Comparison of ENCODE assay signal across 9 mouse cellular contexts in genomic region chr7:109702721-109703120, GRCm38 (mm10). TPM values are rescaled to one million over a fixed set of nuclear protein-coding genes. Genes with fewer than 3 reads are reported as not detected.
A peak's percentile ranks its signal among the peaks of the same experiment; 100 is the strongest.
DNase-seq lines count a peak whose midpoint lies in the region; ATAC-seq and TF ChIP-seq lines count a peak whose summit lies in the region.
"Had no signal": no experiment of that assay in that cellular context is flagged by ENCODE, and none has a peak within 500 bp of the region (broad histone marks: within the 10 kb centered on the region; RNA-seq: fewer than 3 reads in every experiment).

No protein-coding gene starts in this region.

- peaks cover 10% of the 10 kb centered on the region; the same call in 1 of the 2 replicates for H3K4me1 ChIP-seq in kidney, embryonic 16.5 days (ENCODE audit: insufficient read depth, low read length)
- H3K4me1 ChIP-seq in embryonic facial prominence, embryonic 10.5 days = peaks cover 13% of the 10 kb centered on the region
- no peaks in the 10 kb centered on the region for H3K4me1 ChIP-seq in forebrain, postnatal 0 days (ENCODE audit: insufficient read depth)
- no peaks in the 10 kb centered on the region for H3K4me1 ChIP-seq in midbrain, embryonic 14.5 days (ENCODE audit: control insufficient read depth, insufficient read depth, low read length)

- H3K9me3 ChIP-seq in kidney, embryonic 16.5 days (ENCODE audit: low read length) = no peaks in the 10 kb centered on the region
- no peaks in the 10 kb centered on the region for H3K9me3 ChIP-seq in embryonic facial prominence, embryonic 10.5 days
- no peaks in the 10 kb centered on the region for H3K9me3 ChIP-seq in forebrain, postnatal 0 days (ENCODE audit: low read length)
- H3K9me3 ChIP-seq in midbrain, embryonic 14.5 days (ENCODE audit: control insufficient read depth, low read length) = no peaks in the 10 kb centered on the region

- H3K4me3 ChIP-seq in kidney, embryonic 16.5 days (ENCODE audit: low read length) = peak overlapping the region; percentile 69
- peak overlapping the region; percentile 69 for H3K4me3 ChIP-seq in embryonic facial prominence, embryonic 10.5 days
- peak overlapping the region; percentile 73; the same call in 1 of the 2 replicates for H3K4me3 ChIP-seq in forebrain, postnatal 0 days (ENCODE audit: low read depth, low read length)
- H3K4me3 ChIP-seq in midbrain, embryonic 14.5 days (replicated peaks; ENCODE audit: low read depth, low read length) = peak overlapping the region; percentile 63

- no peak for DNase-seq in kidney, adult 18-20 months
- DNase-seq in embryonic facial prominence, embryonic 10.5 days (ENCODE audit: low spot score) = no peak
- DNase-seq in forebrain, postnatal 0 days = no peak
- DNase-seq in midbrain, embryonic 14.5 days = no peak
- no peak for DNase-seq in MN1 (ENCODE audit: low spot score)
- no peak for DNase-seq in spleen, postnatal 10 days (ENCODE audit: low spot score in 2 of 2)
- no peak for DNase-seq in embryo, embryonic 10.5 days (ENCODE audit: low spot score)

- H3K27me3 ChIP-seq in kidney, embryonic 16.5 days (ENCODE audit: insufficient read depth, low read length) = no peaks in the 10 kb centered on the region
- peaks cover 11% of the 10 kb centered on the region for H3K27me3 ChIP-seq in embryonic facial prominence, embryonic 10.5 days (replicated peaks; ENCODE audit: low read depth, poor library complexity, severe bottlenecking)
- no peaks in the 10 kb centered on the region for H3K27me3 ChIP-seq in forebrain, postnatal 0 days (ENCODE audit: insufficient read depth, low read length)
- H3K27me3 ChIP-seq in midbrain, embryonic 14.5 days (ENCODE audit: control insufficient read depth, insufficient read depth, low read length) = no peaks in the 10 kb centered on the region

- no peaks in the 10 kb centered on the region for H3K36me3 ChIP-seq in kidney, embryonic 16.5 days (ENCODE audit: insufficient read depth, low read length)
- peaks cover 5% of the 10 kb centered on the region for H3K36me3 ChIP-seq in embryonic facial prominence, embryonic 10.5 days (replicated peaks)
- no peaks in the 10 kb centered on the region for H3K36me3 ChIP-seq in forebrain, postnatal 0 days (ENCODE audit: insufficient read depth)
- H3K36me3 ChIP-seq in midbrain, embryonic 14.5 days (ENCODE audit: control insufficient read depth, insufficient read depth, low read length) = no peaks in the 10 kb centered on the region

- no peak overlapping the region for H3K27ac ChIP-seq in kidney, embryonic 16.5 days (ENCODE audit: low read length)
- H3K27ac ChIP-seq in embryonic facial prominence, embryonic 10.5 days (replicated peaks) = no peak overlapping the region
- no peak overlapping the region for H3K27ac ChIP-seq in forebrain, postnatal 0 days (ENCODE audit: low read depth, low read length)
- no peak overlapping the region for H3K27ac ChIP-seq in midbrain, embryonic 14.5 days (replicated peaks; ENCODE audit: low read depth, low read length)
- H3K27ac ChIP-seq: macrophage had no signal

- peak overlapping the region; percentile 74; the same call in 1 of the 2 replicates for H3K9ac ChIP-seq in kidney, embryonic 16.5 days (replicated peaks; ENCODE audit: low read length)
- no peak overlapping the region for H3K9ac ChIP-seq in forebrain, postnatal 0 days
- no peak overlapping the region for H3K9ac ChIP-seq in midbrain, embryonic 14.5 days (replicated peaks; ENCODE audit: low read length)

- 45% methylated on average over 4 of the region's 4 CpGs for WGBS in kidney, embryonic 16.5 days
- WGBS in embryonic facial prominence, embryonic 10.5 days = 42% methylated on average over 4 of the region's 4 CpGs
- WGBS in forebrain, postnatal 0 days = 35% methylated on average over 4 of the region's 4 CpGs
- 33% methylated on average over 4 of the region's 4 CpGs for WGBS in midbrain, embryonic 14.5 days

- TF ChIP-seq CTCF in forebrain, postnatal 0 days (IDR thresholded peaks at IDR 0.05; ENCODE audit: low read depth) = no peak

- H3K4me2 ChIP-seq in kidney, embryonic 16.5 days (replicated peaks; ENCODE audit: low read depth, low read length) = peak overlapping the region; percentile 63
- peak overlapping the region; percentile 71 for H3K4me2 ChIP-seq in forebrain, postnatal 0 days (ENCODE audit: low read depth)
- peak overlapping the region; percentile 72 for H3K4me2 ChIP-seq in midbrain, embryonic 14.5 days (ENCODE audit: low read length)

- ATAC-seq in kidney, embryonic 16.5 days (ENCODE audit: low FRiP score, low TSS enrichment) = no peak
- ATAC-seq in forebrain, postnatal 0 days = no peak
- no peak for ATAC-seq in midbrain, embryonic 14.5 days (ENCODE audit: low FRiP score, low TSS enrichment)

RNA-seq across cellular contexts. Expression of gene St5, which starts 0.7 kb away (rescaled TPM):
- polyA plus RNA-seq in kidney, embryonic 16.5 days (2015; fragmentation: Nextera tagmentation; extraction: Ambion mirVana) = 38.0 and 42.1 TPM in 2 replicates
- polyA plus RNA-seq in embryonic facial prominence, embryonic 10.5 days (2016; fragmentation: Nextera tagmentation; extraction: Ambion mirVana) = 41.7 and 46.4 TPM in 2 replicates
- 8.5 and 18.0 TPM in 2 replicates for total RNA-seq in forebrain, postnatal 0 days (2014; rRNA removed)
- 11.6 and 12.3 TPM in 2 replicates for polyA plus RNA-seq in forebrain, postnatal 0 days (2015; fragmentation: Nextera tagmentation; extraction: Ambion mirVana)
- 15.6 and 16.4 TPM in 2 replicates for polyA plus RNA-seq in midbrain, embryonic 14.5 days (2014; fragmentation: Nextera tagmentation; extraction: Ambion mirVana)

RNA-seq across cellular contexts. Expression of gene Akip1, which starts 0.8 kb away (rescaled TPM):
- 32.8 and 34.0 TPM in 2 replicates for polyA plus RNA-seq in kidney, embryonic 16.5 days (2015; fragmentation: Nextera tagmentation; extraction: Ambion mirVana)
- polyA plus RNA-seq in embryonic facial prominence, embryonic 10.5 days (2016; fragmentation: Nextera tagmentation; extraction: Ambion mirVana) = 24.4 and 24.8 TPM in 2 replicates
- 7.8 and 15.5 TPM in 2 replicates for total RNA-seq in forebrain, postnatal 0 days (2014; rRNA removed)
- polyA plus RNA-seq in forebrain, postnatal 0 days (2015; fragmentation: Nextera tagmentation; extraction: Ambion mirVana) = 14.3 and 17.5 TPM in 2 replicates
- polyA plus RNA-seq in midbrain, embryonic 14.5 days (2014; fragmentation: Nextera tagmentation; extraction: Ambion mirVana) = 10.0 and 10.3 TPM in 2 replicates

RNA-seq across cellular contexts. Expression of gene BC051019, which starts 20.9 kb away (rescaled TPM):
- 0.25 TPM in 1 of 2 replicates, not detected in the other for polyA plus RNA-seq in kidney, embryonic 16.5 days (2015; fragmentation: Nextera tagmentation; extraction: Ambion mirVana)
- polyA plus RNA-seq in embryonic facial prominence, embryonic 10.5 days (2016; fragmentation: Nextera tagmentation; extraction: Ambion mirVana) = 0.17 TPM in 1 of 2 replicates, not detected in the other
- total RNA-seq in forebrain, postnatal 0 days (2014; rRNA removed) = 0.33 and 0.46 TPM in 2 replicates
- polyA plus RNA-seq in forebrain, postnatal 0 days (2015; fragmentation: Nextera tagmentation; extraction: Ambion mirVana) = 1.1 and 1.4 TPM in 2 replicates
- not detected in 2 replicates for polyA plus RNA-seq in midbrain, embryonic 14.5 days (2014; fragmentation: Nextera tagmentation; extraction: Ambion mirVana)
- polyA plus RNA-seq: macrophage had no signal

RNA-seq across cellular contexts. Expression of gene Ascl3, which starts 28.8 kb away (rescaled TPM):
- polyA plus RNA-seq in kidney, embryonic 16.5 days (2015; fragmentation: Nextera tagmentation; extraction: Ambion mirVana) = 0.36 TPM in 1 of 2 replicates, not detected in the other
- not detected in 2 replicates for polyA plus RNA-seq in embryonic facial prominence, embryonic 10.5 days (2016; fragmentation: Nextera tagmentation; extraction: Ambion mirVana)
- total RNA-seq in forebrain, postnatal 0 days (2014; rRNA removed) = not detected in 2 replicates
- 0.29 TPM in 1 of 2 replicates, not detected in the other for polyA plus RNA-seq in forebrain, postnatal 0 days (2015; fragmentation: Nextera tagmentation; extraction: Ambion mirVana)
- not detected in 2 replicates for polyA plus RNA-seq in midbrain, embryonic 14.5 days (2014; fragmentation: Nextera tagmentation; extraction: Ambion mirVana)
- polyA plus RNA-seq: macrophage had no signal

RNA-seq across cellular contexts. Expression of gene Tmem9b, which starts 50.0 kb away (rescaled TPM):
- 60.2 and 64.1 TPM in 2 replicates for polyA plus RNA-seq in kidney, embryonic 16.5 days (2015; fragmentation: Nextera tagmentation; extraction: Ambion mirVana)
- polyA plus RNA-seq in embryonic facial prominence, embryonic 10.5 days (2016; fragmentation: Nextera tagmentation; extraction: Ambion mirVana) = 26.2 and 27.5 TPM in 2 replicates
- total RNA-seq in forebrain, postnatal 0 days (2014; rRNA removed) = 109 and 139 TPM in 2 replicates
- polyA plus RNA-seq in forebrain, postnatal 0 days (2015; fragmentation: Nextera tagmentation; extraction: Ambion mirVana) = 157 and 178 TPM in 2 replicates
- polyA plus RNA-seq in midbrain, embryonic 14.5 days (2014; fragmentation: Nextera tagmentation; extraction: Ambion mirVana) = 132 and 148 TPM in 2 replicates
